Mouse (Mus musculus) liver, embryonic 11.5 days (tissue): Measurements from ENCODE around the gene Abraxas1. TPM values are rescaled to one million over a fixed set of nuclear protein-coding genes. Genes with fewer than 3 reads are reported as not detected.

ENCODE experiments used
- ATAC-seq: fragments of 200-750 bp; cut with Nextera tagmentation; replicated peaks from 2 replicates; pipeline ENCODE4 v1.8.0; 2017; ENCODE audit warnings: moderate number of reproducible peaks, mild to moderate bottlenecking, moderate TSS enrichment, moderate library complexity; ENCODE audit not compliant: low FRiP score
- DNase-seq: peaks from one replicate; pipeline ENCODE4 v3.0.0-alpha.2; 2017; ENCODE audit warnings: low spot score
- H3K27ac ChIP-seq: fragments of 300-500 bp; sonication (generic); 2 replicates; pipeline ENCODE4 v1.5.1; 2014; ENCODE audit warnings: mild to moderate bottlenecking, low read depth, low read length, control low read depth
- H3K27me3 ChIP-seq: fragments of 300-500 bp; sonication (generic); replicated peaks from 2 replicates; pipeline ENCODE4 v1.6.1; 2014; ENCODE audit warnings: low read length, mixed read lengths; ENCODE audit not compliant: control insufficient read depth, insufficient read depth
- H3K36me3 ChIP-seq: fragments of 300-500 bp; sonication (generic); 2 replicates; pipeline ENCODE4 v1.6.1; 2014; ENCODE audit warnings: mild to moderate bottlenecking, low read length, moderate library complexity, mixed read lengths; ENCODE audit not compliant: control insufficient read depth, insufficient read depth
- H3K4me1 ChIP-seq: fragments of 300-500 bp; sonication (generic); replicated peaks from 2 replicates; pipeline ENCODE4 v1.6.1; 2014; ENCODE audit warnings: low read length, mixed read lengths; ENCODE audit not compliant: control insufficient read depth, insufficient read depth
- H3K4me2 ChIP-seq: fragments of 300-500 bp; sonication (generic); 2 replicates; pipeline ENCODE4 v1.6.1; 2014; ENCODE audit warnings: mild to moderate bottlenecking, control low read depth, moderate library complexity
- H3K4me3 ChIP-seq: fragments of 300-500 bp; sonication (generic); 2 replicates; pipeline ENCODE4 v1.5.1; 2014; ENCODE audit warnings: low read depth, low read length, control low read depth
- H3K9ac ChIP-seq: fragments of 300-500 bp; sonication (generic); 2 replicates; pipeline ENCODE4 v1.6.1; 2014; ENCODE audit warnings: low read depth, low read length, control low read depth
- H3K9me3 ChIP-seq: fragments of 300-500 bp; sonication (generic); 2 replicates; pipeline ENCODE4 v1.6.1; 2016; ENCODE audit warnings: low read length, inconsistent platforms, mixed read lengths; ENCODE audit not compliant: control insufficient read depth
- WGBS: fragments of 180-500 bp; shearing (Covaris S2); extraction: QIAGEN DNeasy Blood & Tissue Kit; methylation state at CpG from one replicate; pipeline ENCODE4 v1.1.7; 2014; 5-methylcytosine and 5-hydroxymethylcytosine counted together
- polyA plus RNA-seq: library from polyadenylated mRNA; unstranded; fragments of >200 nt; fragmentation: Nextera tagmentation; extraction: Ambion mirVana; gene quantifications from 2 replicates; pipeline ENCODE4 v1.2.1, GENCODE M21; 2014

The Abraxas1 gene
- polyA plus RNA-seq, 1 experiment from 2014 or later, result 36.8 TPM

DNA sequence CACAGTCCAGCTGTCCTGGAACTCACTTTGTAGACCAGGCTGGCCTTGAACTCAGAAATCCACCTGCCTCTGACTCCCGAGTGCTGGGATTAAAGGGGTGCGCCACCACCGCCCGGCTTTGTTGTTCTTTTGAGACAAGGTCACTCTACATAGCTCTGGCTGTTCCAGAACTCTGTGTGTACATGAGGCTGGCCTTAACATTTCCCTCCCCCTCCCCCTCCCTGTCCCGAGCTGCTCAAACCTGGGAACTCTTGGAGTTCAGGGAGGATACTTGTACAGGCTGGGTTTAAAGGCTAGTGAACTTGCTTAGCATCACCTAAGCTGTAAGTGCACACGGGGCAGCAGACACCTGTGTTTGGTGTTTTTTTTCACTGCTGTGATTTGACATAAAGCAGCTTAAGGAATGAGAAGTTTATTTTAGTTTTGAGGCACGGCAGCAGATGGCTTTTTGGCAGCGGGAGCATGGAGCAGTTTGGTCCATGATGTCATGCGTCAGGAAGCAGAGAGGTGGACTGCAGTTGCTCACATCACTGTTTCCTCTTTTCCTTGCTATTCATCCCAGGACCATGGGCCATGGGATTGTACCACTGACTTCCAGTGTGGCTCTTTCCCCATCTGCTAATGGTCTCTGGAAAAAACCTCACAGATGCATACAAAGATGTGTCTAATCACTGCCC lies 15.2 kb upstream of the Abraxas1 start:
- Histone ChIP-seq H3K9me3 (no peaks in the 10 kb centered on the region), H3K4me1 (no peaks in the 10 kb centered on the region), H3K27me3 (no peaks in the 10 kb centered on the region), H3K4me3 (no peak overlapping the region), H3K9ac (no peak overlapping the region), H3K27ac (no peak overlapping the region), H3K4me2 (no peak overlapping the region), H3K36me3 (no peaks in the 10 kb centered on the region)
- no peak for ATAC-seq
- whole genome bisulfite sequencing, result 58% methylated on average over 9 of the region's 9 CpGs
- DNase-seq, result no peak

GRCm38 (mm10) chr5:100833841-100834240 lies 13.1 kb upstream of the Abraxas1 start:
- H3K4me2 ChIP-seq, result no peak overlapping the region
- no peak overlapping the region for H3K27ac ChIP-seq
- H3K27me3 ChIP-seq, result no peaks in the 10 kb centered on the region
- H3K9ac ChIP-seq, result no peak overlapping the region
- no peaks in the 10 kb centered on the region for H3K4me1 ChIP-seq
- WGBS, result 67% methylated on average over 2 of the region's 2 CpGs
- ATAC-seq (no peak), DNase-seq (no peak)
- H3K4me3 ChIP-seq, result no peak overlapping the region
- no peaks in the 10 kb centered on the region for H3K9me3 ChIP-seq
- no peaks in the 10 kb centered on the region for H3K36me3 ChIP-seq

DNA sequence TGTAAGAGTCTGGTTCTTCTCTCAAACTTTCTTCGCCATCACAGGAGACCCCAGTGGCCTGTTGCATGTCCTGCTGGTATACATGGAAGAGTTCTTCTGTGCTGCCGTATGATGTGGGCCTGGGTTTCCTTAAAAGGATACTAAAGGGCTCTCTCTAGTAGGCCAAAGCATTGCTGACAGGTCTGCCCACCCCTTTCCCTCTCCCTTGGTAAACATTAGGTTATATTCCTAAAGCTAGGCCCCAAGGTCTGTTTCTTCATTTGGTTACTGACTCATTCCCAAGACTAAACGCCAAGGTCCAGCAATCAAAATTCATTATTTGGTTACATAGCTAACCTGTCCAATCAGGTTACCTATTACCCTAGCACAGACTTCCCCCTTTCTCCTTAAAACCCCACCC lies 11.9 kb upstream of the Abraxas1 start:
- Histone ChIP-seq H3K4me2 (no peak overlapping the region), H3K27me3 (no peaks in the 10 kb centered on the region; the same call in 1 of the 2 replicates), H3K4me3 (no peak overlapping the region), H3K27ac (no peak overlapping the region), H3K9ac (no peak overlapping the region), H3K4me1 (no peaks in the 10 kb centered on the region), H3K36me3 (no peaks in the 10 kb centered on the region), H3K9me3 (no peaks in the 10 kb centered on the region)
- ATAC-seq (no peak), DNase-seq (no peak)
- 79% methylated on average over 3 of the region's 3 CpGs for WGBS

GRCm38 (mm10) chr5:100828701-100829100 lies 7.9 kb upstream of the Abraxas1 start:
- no peak for DNase-seq
- no peaks in the 10 kb centered on the region for H3K9me3 ChIP-seq
- H3K4me1 ChIP-seq, result no peaks in the 10 kb centered on the region
- WGBS, result 79% methylated on average over 3 of the region's 3 CpGs
- H3K36me3 ChIP-seq, result no peaks in the 10 kb centered on the region
- H3K4me3 ChIP-seq, result no peak overlapping the region
- H3K4me2 ChIP-seq, result no peak overlapping the region
- no peaks in the 10 kb centered on the region; the same call in 1 of the 2 replicates for H3K27me3 ChIP-seq
- no peak overlapping the region for H3K9ac ChIP-seq
- no peak for ATAC-seq
- H3K27ac ChIP-seq, result no peak overlapping the region

GRCm38 (mm10) chr5:100826531-100826930 lies 5.8 kb upstream of the Abraxas1 start:
- H3K9me3 ChIP-seq, result no peaks in the 10 kb centered on the region
- H3K4me2 ChIP-seq, result no peak overlapping the region
- no peak overlapping the region for H3K4me3 ChIP-seq
- H3K27me3 ChIP-seq, result no peaks in the 10 kb centered on the region; the same call in 1 of the 2 replicates
- no peak overlapping the region for H3K9ac ChIP-seq
- ATAC-seq (no peak), DNase-seq (no peak)
- no peaks in the 10 kb centered on the region for H3K4me1 ChIP-seq
- no peaks in the 10 kb centered on the region for H3K36me3 ChIP-seq
- WGBS, result 68% methylated on average over 7 of the region's 7 CpGs
- H3K27ac ChIP-seq, result no peak overlapping the region

GRCm38 (mm10) chr5:100825975-100826374 lies 5.2 kb upstream of the Abraxas1 start:
- ATAC-seq, result no peak
- Histone ChIP-seq H3K27ac (no peak overlapping the region), H3K4me3 (no peak overlapping the region), H3K36me3 (no peaks in the 10 kb centered on the region), H3K27me3 (no peaks in the 10 kb centered on the region; the same call in 1 of the 2 replicates), H3K4me2 (no peak overlapping the region), H3K9me3 (no peaks in the 10 kb centered on the region), H3K9ac (no peak overlapping the region), H3K4me1 (no peaks in the 10 kb centered on the region)
- DNase-seq, result no peak
- WGBS, result 17% methylated on average over 2 of the region's 2 CpGs

DNA sequence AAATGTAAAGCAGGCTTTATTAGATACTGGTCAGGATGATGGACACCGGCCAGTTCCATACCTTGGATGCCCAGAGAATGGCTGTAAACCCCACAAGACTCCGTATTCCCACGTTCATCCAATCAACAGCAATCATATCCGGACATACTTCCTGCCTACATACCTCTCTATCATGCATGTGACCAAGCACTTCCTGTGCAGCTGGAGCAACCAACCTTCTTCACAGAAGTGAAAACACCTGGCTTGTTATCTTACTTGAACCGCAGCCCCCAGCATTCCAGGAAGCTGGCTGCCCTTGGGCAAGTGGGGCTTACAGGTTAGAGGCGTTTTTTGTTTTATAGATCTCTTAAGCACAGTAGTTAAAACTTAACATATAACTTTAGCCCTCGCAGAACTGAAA lies 2.1 kb upstream of the Abraxas1 start:
- H3K9ac ChIP-seq, result no peak overlapping the region
- no peaks in the 10 kb centered on the region for H3K9me3 ChIP-seq
- no peak overlapping the region for H3K4me2 ChIP-seq
- H3K27ac ChIP-seq, result no peak overlapping the region
- H3K4me1 ChIP-seq, result peaks cover 7% of the 10 kb centered on the region; the same call in 1 of the 2 replicates
- H3K4me3 ChIP-seq, result no peak overlapping the region
- no peaks in the 10 kb centered on the region for H3K36me3 ChIP-seq
- DNase-seq (no peak), ATAC-seq (no peak)
- no peaks in the 10 kb centered on the region for H3K27me3 ChIP-seq
- 67% methylated on average over 7 of the region's 7 CpGs for WGBS

GRCm38 (mm10) chr5:100821375-100821774 lies 610 bp upstream of the Abraxas1 start:
- H3K36me3 ChIP-seq, result peaks cover 3% of the 10 kb centered on the region; the same call in 1 of the 2 replicates
- DNase-seq (no peak), ATAC-seq (no peak)
- peak overlapping the region; percentile 80 for H3K4me2 ChIP-seq
- WGBS, result 76% methylated on average over 8 of the region's 8 CpGs
- no peaks in the 10 kb centered on the region for H3K9me3 ChIP-seq
- no peaks in the 10 kb centered on the region for H3K27me3 ChIP-seq
- H3K9ac ChIP-seq, result no peak overlapping the region
- H3K27ac ChIP-seq, result no peak overlapping the region
- H3K4me3 ChIP-seq, result peak overlapping the region; percentile 91
- peaks cover 7% of the 10 kb centered on the region; the same call in 1 of the 2 replicates for H3K4me1 ChIP-seq
